Mouse (Mus musculus): ENCODE data around the gene Tmc1. TPM values are rescaled to one million over a fixed set of nuclear protein-coding genes. Genes with fewer than 3 reads are reported as not detected.

The Tmc1 gene
- polyA plus RNA-seq (2014; fragmentation: Nextera tagmentation; extraction: Ambion mirVana), result 0.08 and 0.11 TPM in 2 replicates

DNA sequence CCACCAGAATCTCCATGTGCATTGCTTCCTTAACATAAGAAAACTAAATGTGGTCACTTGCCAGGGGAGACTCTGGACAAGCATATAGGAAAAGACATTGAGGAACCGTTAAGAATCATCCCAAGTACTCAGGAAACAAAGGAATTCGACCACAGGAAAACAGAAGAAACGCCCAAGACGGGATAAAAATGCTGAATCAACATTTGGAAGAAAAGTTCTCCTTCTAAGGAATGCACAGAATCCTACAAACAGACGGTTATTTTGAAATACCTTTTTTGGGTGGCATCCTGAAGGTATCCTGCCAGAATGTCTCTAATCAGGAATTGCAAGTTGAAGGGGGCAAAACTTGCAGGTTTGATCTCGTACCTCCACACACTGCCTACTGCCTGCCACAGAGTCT is at the start of gene Tmc1:
Tmc1 (minus strand) TSS at position 329 of the 400 bp plus-strand sequence.
- Histone ChIP-seq H3K27ac (no peak within 1 kb of the TSS), H3K4me1 (replicated peaks; ENCODE audit: control insufficient read depth, insufficient read depth, low read length) (no peaks in the 10 kb centered on the region), H3K9me3 (ENCODE audit: control insufficient read depth, low read length) (peaks cover 20% of the 10 kb centered on the region), H3K27me3 (ENCODE audit: control insufficient read depth, insufficient read depth, low read length) (no peaks in the 10 kb centered on the region), H3K4me2 (replicated peaks) (no peak within 1 kb of the TSS), H3K9ac (no peak within 1 kb of the TSS), H3K4me3 (replicated peaks; ENCODE audit: low read length) (no peak within 1 kb of the TSS), H3K36me3 (replicated peaks; ENCODE audit: control insufficient read depth, insufficient read depth) (no peaks in the 10 kb centered on the region)
- ATAC-seq (ENCODE audit: low FRiP score) (no peak), DNase-seq (ENCODE audit: low spot score) (no peak)
- 92% methylated on average over 6 of the region's 6 CpGs for WGBS

DNA sequence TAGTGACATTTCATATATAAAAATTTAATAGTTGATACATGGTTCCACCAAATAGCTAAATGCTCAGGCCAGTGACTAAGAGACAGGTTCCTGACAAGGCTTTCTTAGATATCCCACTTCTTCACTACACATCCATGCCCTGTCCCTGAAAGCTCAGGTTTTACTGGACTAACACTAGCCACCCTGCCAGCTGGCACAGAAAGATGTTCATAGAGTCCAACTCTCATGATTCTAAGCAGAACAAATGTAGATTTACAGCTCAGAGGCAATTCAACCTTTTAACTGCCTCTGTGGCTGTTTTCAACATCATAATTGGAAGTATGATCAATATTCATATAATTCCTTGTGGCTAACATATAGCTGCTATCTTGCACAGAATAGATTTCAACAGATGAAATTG is 47.5 kb upstream of the Tmc1 start:
- no peaks in the 10 kb centered on the region for H3K9me3 ChIP-seq (ENCODE audit: control insufficient read depth, low read length)

DNA sequence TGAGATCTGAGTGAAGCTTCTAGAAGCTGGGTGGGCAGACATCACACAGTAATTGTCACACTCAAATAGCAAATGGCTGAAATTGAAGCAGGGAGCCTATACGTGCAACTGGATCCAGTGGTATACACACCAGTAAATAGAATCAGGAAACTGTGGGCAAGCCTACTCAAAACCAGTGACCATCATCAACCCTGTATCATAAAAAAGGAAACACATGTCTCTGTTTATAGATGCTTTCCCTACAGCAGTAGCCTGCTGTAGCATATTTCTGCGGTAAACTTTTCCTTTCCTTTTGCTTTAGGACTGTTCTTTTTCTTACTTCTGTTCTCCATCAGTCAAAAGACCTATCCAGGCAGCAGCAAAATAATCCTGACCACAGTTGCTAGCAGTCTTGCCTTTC is 25.2 kb upstream of the Tmc1 start:
- Histone ChIP-seq H3K4me2 (replicated peaks) (no peak overlapping the region), H3K27me3 (ENCODE audit: control insufficient read depth, insufficient read depth, low read length) (no peaks in the 10 kb centered on the region), H3K9me3 (ENCODE audit: control insufficient read depth, low read length) (no peaks in the 10 kb centered on the region), H3K36me3 (replicated peaks; ENCODE audit: control insufficient read depth, insufficient read depth) (no peaks in the 10 kb centered on the region), H3K4me1 (replicated peaks; ENCODE audit: control insufficient read depth, insufficient read depth, low read length) (no peaks in the 10 kb centered on the region), H3K27ac (no peak overlapping the region), H3K4me3 (replicated peaks; ENCODE audit: low read length) (no peak overlapping the region), H3K9ac (no peak overlapping the region)
- ATAC-seq (ENCODE audit: low FRiP score), result no peak
- no peak for DNase-seq (ENCODE audit: low spot score)
- WGBS, result 97% methylated on average over 2 of the region's 2 CpGs

More for the DNA sequence above, 47.5 kb upstream of the Tmc1 start:
- Histone ChIP-seq H3K27ac (no peak overlapping the region), H3K4me3 (replicated peaks; ENCODE audit: low read length) (no peak overlapping the region), H3K36me3 (replicated peaks; ENCODE audit: control insufficient read depth, insufficient read depth) (no peaks in the 10 kb centered on the region), H3K4me1 (replicated peaks; ENCODE audit: control insufficient read depth, insufficient read depth, low read length) (no peaks in the 10 kb centered on the region), H3K27me3 (ENCODE audit: control insufficient read depth, insufficient read depth, low read length) (no peaks in the 10 kb centered on the region), H3K9ac (no peak overlapping the region), H3K4me2 (replicated peaks) (no peak overlapping the region)
- no peak for ATAC-seq (ENCODE audit: low FRiP score)
- DNase-seq (ENCODE audit: low spot score), result no peak

GRCm38 (mm10) chr19:20978148-20978547 is 24.1 kb upstream of the Tmc1 start:
- H3K9ac ChIP-seq, result no peak overlapping the region
- H3K9me3 ChIP-seq (ENCODE audit: control insufficient read depth, low read length), result no peaks in the 10 kb centered on the region
- H3K36me3 ChIP-seq (replicated peaks; ENCODE audit: control insufficient read depth, insufficient read depth), result no peaks in the 10 kb centered on the region
- H3K27me3 ChIP-seq (ENCODE audit: control insufficient read depth, insufficient read depth, low read length), result no peaks in the 10 kb centered on the region
- H3K4me1 ChIP-seq (replicated peaks; ENCODE audit: control insufficient read depth, insufficient read depth, low read length), result no peaks in the 10 kb centered on the region
- H3K27ac ChIP-seq, result no peak overlapping the region; the same call in 1 of the 2 replicates
- DNase-seq (ENCODE audit: low spot score) (peak; percentile 38), ATAC-seq (ENCODE audit: low FRiP score) (no peak)
- no peak overlapping the region for H3K4me3 ChIP-seq (replicated peaks; ENCODE audit: low read length)
- H3K4me2 ChIP-seq (replicated peaks), result no peak overlapping the region
- 13% methylated on average over 1 of the region's 1 CpGs for WGBS

DNA sequence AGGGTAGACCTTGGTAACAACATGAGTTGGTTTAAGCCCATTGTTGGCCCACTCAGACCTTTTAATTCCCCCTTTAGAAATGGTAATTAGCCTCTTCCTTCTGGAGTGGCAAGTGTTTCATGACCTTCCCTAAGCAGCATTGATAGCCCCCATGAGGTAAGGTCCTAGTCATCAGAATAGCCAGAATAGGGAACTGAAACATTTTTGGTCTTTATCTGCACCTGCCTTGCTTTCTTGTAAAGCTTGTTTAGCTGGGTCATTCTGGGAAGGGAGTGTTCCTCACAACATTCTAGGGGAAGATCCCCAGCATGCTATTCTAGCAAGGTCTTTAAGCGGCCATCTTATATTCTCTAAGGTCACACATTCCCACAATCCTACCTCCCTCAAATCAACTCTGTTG is 17.9 kb upstream of the Tmc1 start:
- WGBS, result 97% methylated on average over 1 of the region's 1 CpGs
- H3K4me3 ChIP-seq (replicated peaks; ENCODE audit: low read length), result no peak overlapping the region
- H3K4me1 ChIP-seq (replicated peaks; ENCODE audit: control insufficient read depth, insufficient read depth, low read length), result no peaks in the 10 kb centered on the region
- no peaks in the 10 kb centered on the region for H3K36me3 ChIP-seq (replicated peaks; ENCODE audit: control insufficient read depth, insufficient read depth)
- H3K9me3 ChIP-seq (ENCODE audit: control insufficient read depth, low read length), result no peaks in the 10 kb centered on the region
- no peak overlapping the region for H3K4me2 ChIP-seq (replicated peaks)
- H3K27me3 ChIP-seq (ENCODE audit: control insufficient read depth, insufficient read depth, low read length), result no peaks in the 10 kb centered on the region
- DNase-seq (ENCODE audit: low spot score), result no peak
- H3K9ac ChIP-seq, result no peak overlapping the region
- no peak for ATAC-seq (ENCODE audit: low FRiP score)
- no peak overlapping the region for H3K27ac ChIP-seq

DNA sequence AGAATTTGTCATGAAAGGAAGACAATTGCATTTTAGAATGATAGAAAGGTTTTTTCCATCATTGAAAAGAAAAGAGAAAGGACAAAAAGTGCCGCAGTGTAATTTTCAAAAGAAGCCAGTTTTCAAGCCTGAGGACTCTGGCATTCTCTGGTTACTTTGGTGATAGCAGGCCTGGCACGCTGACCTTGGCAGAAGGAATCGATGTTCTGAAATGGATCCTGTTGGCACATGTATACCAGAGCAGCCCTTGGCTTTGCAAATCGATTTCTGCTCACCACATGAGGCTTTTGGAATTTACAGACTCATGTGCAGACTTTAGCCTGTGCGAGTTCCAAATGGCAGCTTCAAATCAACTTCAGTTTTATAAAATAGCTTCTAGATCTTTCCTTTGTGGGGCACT is 813 bp upstream of the Tmc1 start:
- Histone ChIP-seq H3K36me3 (replicated peaks; ENCODE audit: control insufficient read depth, insufficient read depth) (no peaks in the 10 kb centered on the region), H3K4me3 (replicated peaks; ENCODE audit: low read length) (no peak overlapping the region), H3K9me3 (ENCODE audit: control insufficient read depth, low read length) (peaks cover 20% of the 10 kb centered on the region), H3K27ac (no peak overlapping the region), H3K4me2 (replicated peaks) (no peak overlapping the region), H3K27me3 (ENCODE audit: control insufficient read depth, insufficient read depth, low read length) (no peaks in the 10 kb centered on the region), H3K9ac (no peak overlapping the region), H3K4me1 (replicated peaks; ENCODE audit: control insufficient read depth, insufficient read depth, low read length) (no peaks in the 10 kb centered on the region)
- no peak for DNase-seq (ENCODE audit: low spot score)
- 79% methylated on average over 5 of the region's 5 CpGs for WGBS
- no peak for ATAC-seq (ENCODE audit: low FRiP score)

DNA sequence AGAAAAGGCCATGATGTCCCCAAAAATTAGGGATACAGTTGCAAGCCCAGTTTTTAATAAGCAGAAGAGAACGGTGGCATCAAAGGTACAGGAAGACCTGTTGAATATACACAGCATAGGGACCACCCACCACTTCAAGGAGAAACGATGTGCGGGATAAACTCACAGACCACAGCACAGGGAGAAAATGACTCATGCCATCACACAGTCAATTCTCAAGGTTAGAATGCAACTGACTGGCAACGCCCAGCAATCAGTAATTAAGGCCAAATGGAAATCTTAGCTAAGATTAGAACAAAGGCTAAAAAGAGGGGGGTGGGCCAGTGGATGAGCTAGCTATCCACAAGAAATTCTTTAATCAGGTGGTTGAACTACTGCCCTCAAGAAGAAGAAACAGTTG is 9.6 kb downstream of the Tmc1 start:
- Histone ChIP-seq H3K27ac (no peak overlapping the region), H3K4me3 (replicated peaks; ENCODE audit: low read length) (no peak overlapping the region), H3K4me1 (replicated peaks; ENCODE audit: control insufficient read depth, insufficient read depth, low read length) (no peaks in the 10 kb centered on the region), H3K9ac (no peak overlapping the region), H3K4me2 (replicated peaks) (no peak overlapping the region), H3K36me3 (replicated peaks; ENCODE audit: control insufficient read depth, insufficient read depth) (no peaks in the 10 kb centered on the region), H3K9me3 (ENCODE audit: control insufficient read depth, low read length) (no peaks in the 10 kb centered on the region), H3K27me3 (ENCODE audit: control insufficient read depth, insufficient read depth, low read length) (no peaks in the 10 kb centered on the region)
- ATAC-seq (ENCODE audit: low FRiP score) (no peak), DNase-seq (ENCODE audit: low spot score) (no peak)
- 75% methylated on average over 4 of the region's 4 CpGs for WGBS

DNA sequence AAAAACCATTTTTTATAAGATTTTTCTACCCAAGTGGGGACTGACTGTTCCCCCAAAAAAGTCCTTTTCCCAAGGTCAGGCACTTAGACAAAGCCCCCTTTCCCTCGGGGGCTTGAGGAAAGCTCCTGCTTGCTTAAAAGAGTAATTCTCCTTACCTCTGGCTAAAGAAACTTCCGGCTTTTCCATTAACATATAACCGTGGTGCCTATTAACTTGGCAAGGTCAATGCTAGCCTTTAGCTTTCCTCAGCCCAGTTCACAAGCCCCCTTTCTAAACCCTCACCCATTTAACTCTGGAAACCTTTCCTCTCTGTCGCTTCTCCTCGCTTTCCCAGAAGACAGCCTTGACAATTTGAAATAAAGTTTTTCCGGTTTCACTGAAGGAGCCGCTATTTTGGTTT is 29.7 kb downstream of the Tmc1 start:
- 40% methylated on average over 7 of the region's 7 CpGs for WGBS
- DNase-seq (ENCODE audit: low spot score), result no peak
- Histone ChIP-seq H3K4me1 (replicated peaks; ENCODE audit: control insufficient read depth, insufficient read depth, low read length) (peaks cover 11% of the 10 kb centered on the region; the same call in 1 of the 2 replicates), H3K4me3 (replicated peaks; ENCODE audit: low read length) (no peak overlapping the region), H3K9ac (no peak overlapping the region), H3K9me3 (ENCODE audit: control insufficient read depth, low read length) (no peaks in the 10 kb centered on the region), H3K4me2 (replicated peaks) (peak overlapping the region; percentile 39), H3K27me3 (ENCODE audit: control insufficient read depth, insufficient read depth, low read length) (no peaks in the 10 kb centered on the region), H3K27ac (peak overlapping the region; percentile 87; the same call in 1 of the 2 replicates), H3K36me3 (replicated peaks; ENCODE audit: control insufficient read depth, insufficient read depth) (no peaks in the 10 kb centered on the region)
- ATAC-seq (ENCODE audit: low FRiP score), result peak; percentile 12; the same call in 1 of the 2 replicates

DNA sequence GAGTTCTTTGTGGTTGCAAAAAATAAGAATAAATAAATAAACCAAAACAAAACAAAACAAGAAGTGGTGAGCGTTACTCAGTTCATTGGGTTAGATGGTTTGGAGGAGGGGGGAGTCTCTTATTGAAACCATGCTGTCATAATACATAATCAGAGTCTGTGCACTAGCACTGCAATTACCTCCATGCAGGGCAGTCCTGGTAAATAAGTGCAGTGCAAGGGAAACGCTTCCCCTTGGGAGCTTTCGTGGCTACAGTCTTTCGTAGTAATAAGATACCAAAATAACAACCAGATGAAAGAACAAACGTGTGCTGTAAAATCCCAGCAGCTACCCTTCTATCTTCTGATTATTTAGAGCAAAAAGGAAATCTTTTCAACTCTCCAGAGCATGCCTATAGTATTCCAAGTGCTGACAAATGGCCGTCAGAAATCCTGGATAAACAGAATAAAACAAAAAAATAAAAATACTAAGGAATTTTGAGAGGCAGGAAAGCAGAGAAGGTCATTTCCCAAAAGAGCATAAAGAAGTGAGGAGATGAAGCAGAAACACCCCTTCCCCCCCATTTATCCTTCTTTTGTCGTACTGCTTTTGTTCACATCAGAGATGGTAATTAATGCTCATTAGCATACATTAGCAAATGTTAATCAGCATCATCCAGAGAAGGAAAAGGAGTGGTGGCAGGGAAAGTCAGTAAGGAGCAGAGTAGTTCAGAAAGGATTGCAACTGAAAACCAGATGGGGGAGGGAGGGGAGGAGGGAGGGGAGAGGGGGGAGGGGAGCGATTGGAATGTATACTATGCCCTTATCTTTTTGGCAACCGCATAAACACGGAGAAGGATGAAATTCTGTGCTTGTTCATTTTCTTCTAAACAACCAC is 30.4 kb downstream of the Tmc1 start:
- peak overlapping the region; percentile 24 for H3K4me3 ChIP-seq (replicated peaks; ENCODE audit: low read length)
- 7% methylated on average over 10 of the region's 10 CpGs for WGBS
- no peaks in the 10 kb centered on the region for H3K9me3 ChIP-seq (ENCODE audit: control insufficient read depth, low read length)
- H3K4me2 ChIP-seq (replicated peaks), result peak overlapping the region; percentile 39
- no peaks in the 10 kb centered on the region for H3K36me3 ChIP-seq (replicated peaks; ENCODE audit: control insufficient read depth, insufficient read depth)
- peak overlapping the region; percentile 87 for H3K27ac ChIP-seq
- H3K9ac ChIP-seq, result peak overlapping the region; percentile 45
- no peaks in the 10 kb centered on the region for H3K27me3 ChIP-seq (ENCODE audit: control insufficient read depth, insufficient read depth, low read length)
- H3K4me1 ChIP-seq (replicated peaks; ENCODE audit: control insufficient read depth, insufficient read depth, low read length), result peaks cover 11% of the 10 kb centered on the region; the same call in 1 of the 2 replicates
- peak; percentile 91 for ATAC-seq (ENCODE audit: low FRiP score)
- peak; percentile 51 for DNase-seq (ENCODE audit: low spot score)
